Mouse (Mus musculus) olfactory bulb, adult 2 months (tissue): ENCODE results near the gene AI661453.

Experiments used
- CTCF ChIP-seq: fragments of 200-500 bp; IDR thresholded peaks from 2 replicates; pipeline ENCODE4 v1.5.1; 2012; ENCODE audit warnings: low read depth, mild to moderate bottlenecking, low read length, moderate library complexity; ENCODE audit not compliant: insufficient read depth
- POLR2A ChIP-seq: fragments of 200-500 bp; IDR thresholded peaks from 2 replicates; pipeline ENCODE4 v1.6.1; 2012; ENCODE audit warnings: mild to moderate bottlenecking, low read depth, low read length, moderate library complexity; ENCODE audit not compliant: insufficient read depth

GRCm38 (mm10) chr17:47472435-47473350 lies 36.3 kb downstream of the AI661453 start:
- TF ChIP-seq CTCF (no peak), POLR2A (no peak)
